ENCODE assay signal across 18 mouse cellular contexts in the genomic region with DNA sequence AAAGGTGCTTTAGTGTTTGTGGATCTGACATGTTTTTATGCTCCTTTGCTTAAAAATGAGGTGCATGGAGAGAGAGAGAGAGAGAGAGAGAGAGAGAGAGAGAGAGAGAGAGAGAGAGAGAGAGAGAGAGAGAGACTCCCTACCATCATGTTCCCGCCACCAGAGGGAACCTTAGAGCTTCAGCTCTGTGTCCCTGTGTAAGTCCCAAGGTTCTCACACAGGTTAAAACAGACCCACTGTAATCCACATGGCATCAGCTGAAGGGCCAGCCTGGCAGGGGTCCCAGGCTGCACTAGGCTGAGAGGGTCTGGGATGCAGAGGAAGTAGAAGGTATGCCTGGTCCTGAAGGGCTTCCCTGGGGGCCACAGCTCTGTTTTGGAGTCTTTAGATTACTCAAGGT. TPM values are rescaled to one million over a fixed set of nuclear protein-coding genes. Genes with fewer than 3 reads are reported as not detected.
A peak's percentile ranks its signal among the peaks of the same experiment; 100 is the strongest.
DNase-seq lines count a peak whose midpoint lies in the region; ATAC-seq and TF ChIP-seq lines count a peak whose summit lies in the region.
"Had no signal": no experiment of that assay in that cellular context is flagged by ENCODE, and none has a peak within 500 bp of the region (broad histone marks: within the 10 kb centered on the region; RNA-seq: fewer than 3 reads in every experiment).

No protein-coding gene starts in this region.

- H3K4me3 ChIP-seq in intestine, postnatal 0 days (ENCODE audit: low read depth, low read length): no peak overlapping the region
- no peak overlapping the region for H3K4me3 ChIP-seq in intestine, embryonic 16.5 days (ENCODE audit: low read length)
- no peak overlapping the region for H3K4me3 ChIP-seq in midbrain, postnatal 0 days (ENCODE audit: low read depth, low read length)
- no peak overlapping the region for H3K4me3 ChIP-seq in midbrain, embryonic 14.5 days (replicated peaks; ENCODE audit: low read depth, low read length)
- H3K4me3 ChIP-seq in cortical plate, adult 2 months (ENCODE audit: insufficient read depth, low read length): no peak overlapping the region
- H3K4me3 ChIP-seq: hindbrain, embryonic 10.5 days; liver, embryonic 15.5 days; megakaryocyte, embryonic 14.5 days; midbrain, embryonic 15.5 days; neural tube, embryonic 15.5 days had no signal

- TF ChIP-seq CTCF in intestine, postnatal 0 days (IDR thresholded peaks at IDR 0.05; ENCODE audit: low read depth): peak; percentile 52
- TF ChIP-seq CTCF in midbrain, postnatal 0 days (IDR thresholded peaks at IDR 0.05): peak; percentile 68
- peak; percentile 53 for TF ChIP-seq CTCF in cortical plate, adult 2 months (IDR thresholded peaks at IDR 0.05; ENCODE audit: extremely low read depth, insufficient read depth, low read length)

- no peak for ATAC-seq in intestine, postnatal 0 days
- ATAC-seq in intestine, embryonic 16.5 days: no peak
- no peak for ATAC-seq in midbrain, postnatal 0 days (ENCODE audit: low FRiP score)
- no peak for ATAC-seq in midbrain, embryonic 14.5 days (ENCODE audit: low FRiP score, low TSS enrichment)
- ATAC-seq: midbrain, embryonic 15.5 days had no signal

- no peaks in the 10 kb centered on the region for H3K4me1 ChIP-seq in intestine, postnatal 0 days (replicated peaks; ENCODE audit: control insufficient read depth, insufficient read depth, low read length)
- H3K4me1 ChIP-seq in intestine, embryonic 16.5 days (ENCODE audit: control insufficient read depth, insufficient read depth, low read length): 0 out of 2 replicates have a peak, but pooled peaks cover 4% of the 10 kb centered on the region
- peaks cover 23% of the 10 kb centered on the region for H3K4me1 ChIP-seq in midbrain, postnatal 0 days (ENCODE audit: insufficient read depth, low read length)
- peaks cover 33% of the 10 kb centered on the region for H3K4me1 ChIP-seq in midbrain, embryonic 14.5 days (ENCODE audit: control insufficient read depth, insufficient read depth, low read length)
- peaks cover 9% of the 10 kb centered on the region; the same call in 1 of the 2 replicates for H3K4me1 ChIP-seq in cortical plate, adult 2 months (ENCODE audit: control insufficient read depth, insufficient read depth, low read length)
- H3K4me1 ChIP-seq: liver, embryonic 15.5 days had no signal

- H3K27ac ChIP-seq in intestine, postnatal 0 days (ENCODE audit: low read depth, low read length): no peak overlapping the region
- H3K27ac ChIP-seq in intestine, embryonic 16.5 days (ENCODE audit: low read length): no peak overlapping the region
- H3K27ac ChIP-seq in midbrain, postnatal 0 days (ENCODE audit: low read depth, low read length): no peak overlapping the region
- no peak overlapping the region for H3K27ac ChIP-seq in midbrain, embryonic 14.5 days (replicated peaks; ENCODE audit: low read depth, low read length)
- H3K27ac ChIP-seq in cortical plate, adult 2 months (ENCODE audit: insufficient read depth, low read length): no peak overlapping the region
- H3K27ac ChIP-seq: hindbrain, embryonic 10.5 days; liver, embryonic 15.5 days; midbrain, embryonic 15.5 days; neural tube, embryonic 15.5 days had no signal

- no peak overlapping the region for H3K4me2 ChIP-seq in intestine, postnatal 0 days (replicated peaks; ENCODE audit: low read depth)
- no peak overlapping the region for H3K4me2 ChIP-seq in intestine, embryonic 16.5 days (ENCODE audit: low read depth, low read length)
- H3K4me2 ChIP-seq in midbrain, postnatal 0 days (ENCODE audit: low read depth, low read length, poor library complexity, severe bottlenecking): peak overlapping the region; percentile 9; the same call in 1 of the 2 replicates
- no peak overlapping the region for H3K4me2 ChIP-seq in midbrain, embryonic 14.5 days (ENCODE audit: low read length)
- H3K4me2 ChIP-seq: liver, embryonic 15.5 days; midbrain, embryonic 15.5 days; neural tube, embryonic 15.5 days had no signal

- H3K36me3 ChIP-seq in intestine, postnatal 0 days (ENCODE audit: control insufficient read depth, insufficient read depth): no peaks in the 10 kb centered on the region
- H3K36me3 ChIP-seq in intestine, embryonic 16.5 days (ENCODE audit: control insufficient read depth, insufficient read depth, low read length): no peaks in the 10 kb centered on the region
- H3K36me3 ChIP-seq in midbrain, postnatal 0 days (ENCODE audit: insufficient read depth, low read length): peaks cover 23% of the 10 kb centered on the region
- H3K36me3 ChIP-seq in midbrain, embryonic 14.5 days (ENCODE audit: control insufficient read depth, insufficient read depth, low read length): peaks cover 34% of the 10 kb centered on the region
- H3K36me3 ChIP-seq: liver, embryonic 15.5 days had no signal

- TF ChIP-seq POLR2A in cortical plate, adult 2 months (IDR thresholded peaks at IDR 0.05; ENCODE audit: extremely low read depth, insufficient read depth, low read length): no peak

- WGBS in intestine, postnatal 0 days: 36% methylated on average over 1 of the region's 1 CpGs
- 22% methylated on average over 1 of the region's 1 CpGs for WGBS in intestine, embryonic 16.5 days
- WGBS in midbrain, postnatal 0 days: 64% methylated on average over 1 of the region's 1 CpGs
- 68% methylated on average over 1 of the region's 1 CpGs for WGBS in midbrain, embryonic 14.5 days

- H3K9ac ChIP-seq in intestine, postnatal 0 days (ENCODE audit: low read depth, low read length): no peak overlapping the region
- no peak overlapping the region for H3K9ac ChIP-seq in intestine, embryonic 16.5 days (ENCODE audit: low read depth, low read length)
- no peak overlapping the region for H3K9ac ChIP-seq in midbrain, postnatal 0 days (replicated peaks; ENCODE audit: low read length, poor library complexity, severe bottlenecking)
- H3K9ac ChIP-seq in midbrain, embryonic 14.5 days (replicated peaks; ENCODE audit: low read length): no peak overlapping the region
- H3K9ac ChIP-seq: liver, embryonic 15.5 days; midbrain, embryonic 15.5 days; neural tube, embryonic 15.5 days had no signal

- peaks cover 8% of the 10 kb centered on the region for H3K27me3 ChIP-seq in intestine, postnatal 0 days (replicated peaks; ENCODE audit: control insufficient read depth, insufficient read depth, low read length)
- H3K27me3 ChIP-seq in intestine, embryonic 16.5 days (replicated peaks; ENCODE audit: control insufficient read depth, insufficient read depth, low read length): peaks cover 7% of the 10 kb centered on the region; the same call in 1 of the 2 replicates
- no peaks in the 10 kb centered on the region for H3K27me3 ChIP-seq in midbrain, postnatal 0 days (ENCODE audit: insufficient read depth, low read length)
- H3K27me3 ChIP-seq in midbrain, embryonic 14.5 days (ENCODE audit: control insufficient read depth, insufficient read depth, low read length): no peaks in the 10 kb centered on the region
- H3K27me3 ChIP-seq: midbrain, embryonic 15.5 days; neural tube, embryonic 15.5 days had no signal

- no peaks in the 10 kb centered on the region for H3K9me3 ChIP-seq in intestine, postnatal 0 days (ENCODE audit: control insufficient read depth)
- H3K9me3 ChIP-seq in intestine, embryonic 16.5 days (ENCODE audit: control insufficient read depth, low read length): no peaks in the 10 kb centered on the region
- H3K9me3 ChIP-seq in midbrain, postnatal 0 days (ENCODE audit: low read length): no peaks in the 10 kb centered on the region
- H3K9me3 ChIP-seq in midbrain, embryonic 14.5 days (ENCODE audit: control insufficient read depth, low read length): no peaks in the 10 kb centered on the region
- H3K9me3 ChIP-seq: hindbrain, embryonic 10.5 days; liver, embryonic 15.5 days; megakaryocyte, embryonic 14.5 days; midbrain, embryonic 15.5 days; neural tube, embryonic 15.5 days had no signal

- DNase-seq in cerebellum, postnatal 14 days: peak; percentile 66 to 69
- no peak for DNase-seq in cerebellum, adult 11 months
- DNase-seq in midbrain, postnatal 0 days (ENCODE audit: low spot score): no peak
- DNase-seq in midbrain, embryonic 14.5 days: no peak
- no peak for DNase-seq in embryo, embryonic 9.5 days (ENCODE audit: extremely low spot score)
- DNase-seq: B cell, adult 2 months; kidney, adult 8-10 months; kidney, postnatal 36 days; lung, postnatal 14 days; thymus, postnatal 36 days had no signal

RNA-seq across cellular contexts. Expression of a gene that starts 6.4 kb away (rescaled TPM):
- polyA plus RNA-seq in intestine, postnatal 0 days (2015; fragmentation: Nextera tagmentation; extraction: Ambion mirVana): 2.6 and 2.7 TPM in 2 replicates
- polyA plus RNA-seq in intestine, embryonic 16.5 days (2015; fragmentation: Nextera tagmentation; extraction: Ambion mirVana): 3.8 and 4.4 TPM in 2 replicates
- 207 and 209 TPM in 2 replicates for total RNA-seq in midbrain, postnatal 0 days (2014; rRNA removed)
- 68.6 and 72.5 TPM in 2 replicates for polyA plus RNA-seq in midbrain, postnatal 0 days (2015; fragmentation: Nextera tagmentation; extraction: Ambion mirVana)
- polyA plus RNA-seq in midbrain, embryonic 14.5 days (2014; fragmentation: Nextera tagmentation; extraction: Ambion mirVana): 50.2 and 52.7 TPM in 2 replicates
- 84.4 and 87.0 TPM in 2 replicates for polyA plus RNA-seq in cortical plate, adult 2 months (2012; rRNA removed)

Comparison
In these comparisons a context has a peak if more than half of its experiments do, and no peak if none do; other contexts are left out.
1. DNase-seq: peak in cerebellum, postnatal 14 days (2 of 2); none in cerebellum, adult 11 months (single experiment), midbrain, postnatal 0 days (single experiment), midbrain, embryonic 14.5 days (single experiment) and embryo, embryonic 9.5 days (single experiment).
2. Peak in every context shown above with its lines, with median percentiles within 50 percentile points of each other: CTCF ChIP-seq.